Comparison of ENCODE assay signal across 27 mouse cellular contexts in the genomic region with DNA sequence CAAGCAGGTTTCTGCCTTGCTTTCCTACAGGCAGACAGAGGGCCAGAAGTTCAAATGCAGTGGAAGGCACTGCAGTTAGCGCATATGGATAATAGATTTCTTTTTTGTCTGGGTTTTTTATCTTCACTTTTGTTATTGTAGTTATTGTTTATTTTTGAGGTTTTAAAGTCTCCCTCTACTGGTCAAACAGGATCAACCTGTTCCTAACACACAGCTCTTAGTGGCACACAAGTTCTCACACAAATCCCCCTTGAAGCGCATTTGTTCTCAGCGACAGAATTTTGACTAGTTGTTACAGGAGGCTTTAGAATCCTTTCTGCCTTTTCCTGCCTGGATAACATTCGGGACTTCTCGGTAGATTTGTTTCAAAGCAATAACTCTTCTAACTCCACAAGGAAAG. TPM values are rescaled to one million over a fixed set of nuclear protein-coding genes. Genes with fewer than 3 reads are reported as not detected.
A peak's percentile ranks its signal among the peaks of the same experiment; 100 is the strongest.
DNase-seq lines count a peak whose midpoint lies in the region; ATAC-seq and TF ChIP-seq lines count a peak whose summit lies in the region.
"Had no signal": no experiment of that assay in that cellular context is flagged by ENCODE, and none has a peak within 500 bp of the region (broad histone marks: within the 10 kb centered on the region; RNA-seq: fewer than 3 reads in every experiment).

No protein-coding gene starts in this region.

- no peak for ATAC-seq in embryonic facial prominence, embryonic 14.5 days (ENCODE audit: low read depth)
- no peak for ATAC-seq in midbrain, embryonic 11.5 days (ENCODE audit: low FRiP score)
- no peak for ATAC-seq in midbrain, embryonic 15.5 days (replicated peaks)
- no peak for ATAC-seq in stomach, postnatal 0 days (ENCODE audit: low FRiP score, low TSS enrichment)
- no peak for ATAC-seq in kidney, embryonic 14.5 days (ENCODE audit: low FRiP score, low TSS enrichment)
- ATAC-seq: forebrain, embryonic 16.5 days; liver, postnatal 0 days; midbrain, embryonic 13.5 days had no signal

- no peak overlapping the region for H3K4me2 ChIP-seq in embryonic facial prominence, embryonic 14.5 days (ENCODE audit: low read depth, low read length)
- no peak overlapping the region for H3K4me2 ChIP-seq in midbrain, embryonic 11.5 days
- no peak overlapping the region for H3K4me2 ChIP-seq in midbrain, embryonic 15.5 days
- H3K4me2 ChIP-seq in stomach, postnatal 0 days (replicated peaks; ENCODE audit: low read depth), result no peak overlapping the region
- H3K4me2 ChIP-seq in kidney, embryonic 14.5 days (replicated peaks; ENCODE audit: low read depth, low read length), result no peak overlapping the region
- H3K4me2 ChIP-seq: heart, embryonic 13.5 days; hindbrain, embryonic 13.5 days; midbrain, embryonic 13.5 days; neural tube, embryonic 12.5 days had no signal

- H3K27ac ChIP-seq in embryonic facial prominence, embryonic 14.5 days (replicated peaks; ENCODE audit: low read depth, low read length), result no peak overlapping the region
- H3K27ac ChIP-seq in embryonic facial prominence, embryonic 10.5 days (replicated peaks), result no peak overlapping the region
- no peak overlapping the region for H3K27ac ChIP-seq in layer of hippocampus, adult 2 months
- no peak overlapping the region for H3K27ac ChIP-seq in midbrain, embryonic 11.5 days (ENCODE audit: low read depth, low read length)
- H3K27ac ChIP-seq in midbrain, embryonic 15.5 days, result no peak overlapping the region
- no peak overlapping the region for H3K27ac ChIP-seq in stomach, postnatal 0 days (replicated peaks)
- H3K27ac ChIP-seq in kidney, embryonic 14.5 days (ENCODE audit: low read depth, low read length), result no peak overlapping the region
- H3K27ac ChIP-seq: forebrain, embryonic 10.5 days; heart, embryonic 13.5 days; hindbrain, embryonic 13.5 days; midbrain, embryonic 13.5 days; neural tube, embryonic 12.5 days had no signal

- H3K36me3 ChIP-seq in embryonic facial prominence, embryonic 14.5 days (ENCODE audit: control insufficient read depth, insufficient read depth, low read length), result no peaks in the 10 kb centered on the region
- no peaks in the 10 kb centered on the region for H3K36me3 ChIP-seq in embryonic facial prominence, embryonic 10.5 days (replicated peaks)
- H3K36me3 ChIP-seq in midbrain, embryonic 11.5 days (ENCODE audit: control insufficient read depth, insufficient read depth, low read length), result no peaks in the 10 kb centered on the region
- no peaks in the 10 kb centered on the region for H3K36me3 ChIP-seq in midbrain, embryonic 15.5 days (replicated peaks)
- no peaks in the 10 kb centered on the region for H3K36me3 ChIP-seq in stomach, postnatal 0 days (ENCODE audit: control insufficient read depth, insufficient read depth, low read length)
- no peaks in the 10 kb centered on the region for H3K36me3 ChIP-seq in kidney, embryonic 14.5 days (ENCODE audit: control insufficient read depth, insufficient read depth, low read length)
- H3K36me3 ChIP-seq: forebrain, embryonic 10.5 days; heart, embryonic 13.5 days; hindbrain, embryonic 13.5 days; midbrain, embryonic 13.5 days; neural tube, embryonic 12.5 days had no signal

- no peak overlapping the region for H3K4me3 ChIP-seq in embryonic facial prominence, embryonic 14.5 days (ENCODE audit: low read depth, low read length)
- H3K4me3 ChIP-seq in embryonic facial prominence, embryonic 10.5 days, result no peak overlapping the region
- H3K4me3 ChIP-seq in layer of hippocampus, adult 2 months, result no peak overlapping the region
- H3K4me3 ChIP-seq in midbrain, embryonic 11.5 days (ENCODE audit: low read depth, low read length), result no peak overlapping the region
- no peak overlapping the region for H3K4me3 ChIP-seq in midbrain, embryonic 15.5 days
- H3K4me3 ChIP-seq in stomach, postnatal 0 days (ENCODE audit: low read depth, low read length), result no peak overlapping the region
- H3K4me3 ChIP-seq in kidney, embryonic 14.5 days (ENCODE audit: low read length), result no peak overlapping the region
- H3K4me3 ChIP-seq: forebrain, embryonic 10.5 days; heart, embryonic 13.5 days; hindbrain, embryonic 13.5 days; midbrain, embryonic 13.5 days; neural tube, embryonic 12.5 days had no signal

- no peak for TF ChIP-seq EP300 in stomach, postnatal 0 days (optimal IDR thresholded peaks at IDR 0.05)

- no peaks in the 10 kb centered on the region for H3K9me3 ChIP-seq in embryonic facial prominence, embryonic 14.5 days (ENCODE audit: control insufficient read depth, low read length)
- no peaks in the 10 kb centered on the region for H3K9me3 ChIP-seq in embryonic facial prominence, embryonic 10.5 days
- H3K9me3 ChIP-seq in midbrain, embryonic 11.5 days (ENCODE audit: control insufficient read depth, low read length), result no peaks in the 10 kb centered on the region
- no peaks in the 10 kb centered on the region for H3K9me3 ChIP-seq in midbrain, embryonic 15.5 days
- H3K9me3 ChIP-seq in stomach, postnatal 0 days (ENCODE audit: control insufficient read depth, low read length), result no peaks in the 10 kb centered on the region
- no peaks in the 10 kb centered on the region for H3K9me3 ChIP-seq in kidney, embryonic 14.5 days (ENCODE audit: control insufficient read depth, low read length)
- H3K9me3 ChIP-seq: forebrain, embryonic 10.5 days; heart, embryonic 13.5 days; hindbrain, embryonic 13.5 days; midbrain, embryonic 13.5 days; neural tube, embryonic 12.5 days had no signal

- WGBS in embryonic facial prominence, embryonic 14.5 days, result 52% methylated on average over 5 of the region's 5 CpGs
- 71% methylated on average over 5 of the region's 5 CpGs for WGBS in embryonic facial prominence, embryonic 10.5 days
- 78% methylated on average over 5 of the region's 5 CpGs for WGBS in midbrain, embryonic 11.5 days
- 74% methylated on average over 5 of the region's 5 CpGs for WGBS in midbrain, embryonic 15.5 days
- 34% methylated on average over 5 of the region's 5 CpGs for WGBS in stomach, postnatal 0 days
- 45% methylated on average over 5 of the region's 5 CpGs for WGBS in kidney, embryonic 14.5 days

- H3K4me1 ChIP-seq in embryonic facial prominence, embryonic 14.5 days (ENCODE audit: control insufficient read depth, insufficient read depth, low read length), result no peaks in the 10 kb centered on the region
- no peaks in the 10 kb centered on the region for H3K4me1 ChIP-seq in embryonic facial prominence, embryonic 10.5 days
- H3K4me1 ChIP-seq in midbrain, embryonic 11.5 days (ENCODE audit: control insufficient read depth, insufficient read depth, low read length), result no peaks in the 10 kb centered on the region
- no peaks in the 10 kb centered on the region for H3K4me1 ChIP-seq in midbrain, embryonic 15.5 days
- no peaks in the 10 kb centered on the region for H3K4me1 ChIP-seq in stomach, postnatal 0 days (replicated peaks; ENCODE audit: control insufficient read depth, insufficient read depth)
- H3K4me1 ChIP-seq in kidney, embryonic 14.5 days (ENCODE audit: control insufficient read depth, insufficient read depth, low read length), result no peaks in the 10 kb centered on the region
- H3K4me1 ChIP-seq: forebrain, embryonic 10.5 days; heart, embryonic 13.5 days; hindbrain, embryonic 13.5 days; midbrain, embryonic 13.5 days; neural tube, embryonic 12.5 days had no signal

- no peaks in the 10 kb centered on the region for H3K27me3 ChIP-seq in embryonic facial prominence, embryonic 14.5 days (replicated peaks; ENCODE audit: control insufficient read depth, insufficient read depth, low read length)
- H3K27me3 ChIP-seq in embryonic facial prominence, embryonic 10.5 days (replicated peaks; ENCODE audit: low read depth, poor library complexity, severe bottlenecking), result no peaks in the 10 kb centered on the region
- H3K27me3 ChIP-seq in midbrain, embryonic 11.5 days (ENCODE audit: control insufficient read depth, insufficient read depth, low read length), result no peaks in the 10 kb centered on the region
- H3K27me3 ChIP-seq in midbrain, embryonic 15.5 days (replicated peaks), result no peaks in the 10 kb centered on the region
- no peaks in the 10 kb centered on the region for H3K27me3 ChIP-seq in stomach, postnatal 0 days (ENCODE audit: control insufficient read depth, insufficient read depth, low read length)
- H3K27me3 ChIP-seq in kidney, embryonic 14.5 days (ENCODE audit: control insufficient read depth, insufficient read depth, low read length), result no peaks in the 10 kb centered on the region
- H3K27me3 ChIP-seq: CH12.LX; heart, embryonic 13.5 days; hindbrain, embryonic 13.5 days; midbrain, embryonic 13.5 days; neural tube, embryonic 12.5 days had no signal

- TF ChIP-seq CTCF in layer of hippocampus, adult 2 months (conservative IDR thresholded peaks at IDR 0.05), result peak; percentile 65
- peak; percentile 23; the same call in 1 of the 2 replicates for TF ChIP-seq CTCF in stomach, postnatal 0 days (IDR thresholded peaks at IDR 0.05; ENCODE audit: low read depth)

- DNase-seq in embryonic facial prominence, embryonic 14.5 days (ENCODE audit: low spot score), result peak; percentile 59
- no peak for DNase-seq in embryonic facial prominence, embryonic 10.5 days (ENCODE audit: low spot score)
- no peak for DNase-seq in layer of hippocampus, adult 2 months (ENCODE audit: low spot score in 2 of 2)
- no peak for DNase-seq in layer of hippocampus, adult 11-12 months (ENCODE audit: low spot score)
- peak; percentile 69 for DNase-seq in midbrain, embryonic 11.5 days (ENCODE audit: low spot score, missing footprints)
- no peak for DNase-seq in stomach, postnatal 0 days (ENCODE audit: low spot score)
- DNase-seq: adrenal gland, postnatal 36 days; cerebellum, adult 9-10 months; gastrocnemius, postnatal 25 days; heart, adult 18-20 months; liver, postnatal 0 days; retina, postnatal 1 day; right cerebral cortex, postnatal 25 days; thymus, postnatal 25 days had no signal

- H3K9ac ChIP-seq in embryonic facial prominence, embryonic 14.5 days (ENCODE audit: low read depth, low read length), result no peak overlapping the region
- H3K9ac ChIP-seq in midbrain, embryonic 11.5 days (ENCODE audit: low read length), result no peak overlapping the region
- H3K9ac ChIP-seq in midbrain, embryonic 15.5 days, result no peak overlapping the region
- H3K9ac ChIP-seq in stomach, postnatal 0 days (ENCODE audit: low read length), result no peak overlapping the region
- no peak overlapping the region for H3K9ac ChIP-seq in kidney, embryonic 14.5 days (ENCODE audit: low read depth, low read length)
- H3K9ac ChIP-seq: heart, embryonic 13.5 days; hindbrain, embryonic 13.5 days; liver, postnatal 0 days; midbrain, embryonic 13.5 days; neural tube, embryonic 12.5 days had no signal

RNA-seq across cellular contexts. Expression of a gene that starts 13.2 kb away (rescaled TPM):
- polyA plus RNA-seq in embryonic facial prominence, embryonic 14.5 days (2014; fragmentation: Nextera tagmentation; extraction: Ambion mirVana), result 0.26 and 0.31 TPM in 2 replicates
- 0.05 and 0.16 TPM in 2 replicates for polyA plus RNA-seq in embryonic facial prominence, embryonic 10.5 days (2016; fragmentation: Nextera tagmentation; extraction: Ambion mirVana)
- under 1 TPM; 0.32 to 0.33 TPM for total RNA-seq in layer of hippocampus, adult 2 months (2021)
- 0.04 and 0.23 TPM in 2 replicates for polyA plus RNA-seq in midbrain, embryonic 11.5 days (2014; fragmentation: Nextera tagmentation; extraction: Ambion mirVana)
- 0.10 and 0.22 TPM in 2 replicates for polyA plus RNA-seq in midbrain, embryonic 15.5 days (2015; fragmentation: Nextera tagmentation; extraction: Ambion mirVana)
- 0.02 TPM in 1 of 2 replicates, not detected in the other for polyA plus RNA-seq in stomach, postnatal 0 days (2015; fragmentation: Nextera tagmentation; extraction: Ambion mirVana)
- 0.10 TPM in 1 of 2 replicates, not detected in the other for polyA plus RNA-seq in kidney, embryonic 14.5 days (2014; fragmentation: Nextera tagmentation; extraction: Ambion mirVana)
- total RNA-seq: adrenal gland, adult 18-20 months; CH12.LX; common myeloid progenitor, adult 5-6 weeks; liver, adult 2 months; megakaryocyte progenitor cell, adult 5-6 weeks had no signal
- polyA plus RNA-seq: forebrain, embryonic 10.5 days; liver, adult 2 months; liver, postnatal 0 days had no signal

Comparison
In these comparisons a context has a peak if more than half of its experiments do, and no peak if none do; other contexts are left out.
1. DNase-seq: peak in embryonic facial prominence, embryonic 14.5 days (single experiment) and midbrain, embryonic 11.5 days (single experiment); none in embryonic facial prominence, embryonic 10.5 days (single experiment), layer of hippocampus, adult 2 months (0 of 2), layer of hippocampus, adult 11-12 months (single experiment) and stomach, postnatal 0 days (single experiment).